Mouse (Mus musculus): ENCODE measurements around the gene Srd5a1.

DNA sequence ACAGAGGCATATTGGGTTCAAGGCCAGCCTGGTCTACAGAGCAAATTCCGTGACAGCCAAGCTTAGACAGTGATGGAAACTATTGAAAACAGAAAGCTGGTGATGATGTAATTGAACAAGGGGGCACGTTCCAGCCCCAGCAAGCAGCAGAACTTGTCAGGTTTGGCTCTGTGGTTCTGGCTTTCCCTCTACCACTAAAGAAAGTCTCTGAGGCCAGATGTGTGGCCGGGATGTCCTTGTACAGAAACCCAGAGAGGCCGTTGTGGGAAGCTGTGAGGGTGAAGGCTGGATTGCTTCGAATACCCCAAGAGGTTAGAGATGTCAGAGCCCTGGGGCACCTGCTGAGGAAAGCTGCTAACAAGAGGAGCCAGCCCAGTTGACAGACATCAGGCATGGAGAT lies 28.0 kb upstream of the Srd5a1 start:
- TF ChIP-seq EP300 (IDR thresholded peaks at IDR 0.05; ENCODE audit: low read depth), result no peak
- no peak for TF ChIP-seq CTCF (IDR thresholded peaks at IDR 0.05; ENCODE audit: low read depth)
